Mouse (Mus musculus) erythroblast, embryonic 14.5 days (primary cell): ENCODE measurements around the gene Fblim1.

ENCODE experiments used
- GATA1 ChIP-seq: IDR thresholded peaks from 2 replicates; pipeline ENCODE4 v1.6.1; 2012; ENCODE audit warnings: low read length, inconsistent platforms, mixed read lengths
- TAL1 ChIP-seq: IDR thresholded peaks from 3 replicates; pipeline ENCODE4 v1.6.1; 2012; ENCODE audit warnings: low read length, inconsistent platforms, mixed read lengths

- TF ChIP-seq GATA1 (no peak), TAL1 (no peak)
Observed at GRCm38 (mm10) chr4:141636693-141637092, 30.8 kb upstream of the Fblim1 start.
